Mouse (Mus musculus): ENCODE results near the gene Erbb4. TPM values are rescaled to one million over a fixed set of nuclear protein-coding genes. Genes with fewer than 3 reads are reported as not detected.
"Not testable (repeated sequence)": the region's sequence is repeated elsewhere in the genome, so short reads cannot be mapped to it uniquely, and the experiment has no call there.

Gene Erbb4
- polyA plus RNA-seq, 1 experiment = 0.11 TPM

- no peak for DNase-seq (ENCODE audit: low read depth)
These were observed 247.5 kb downstream of the Erbb4 start for GRCm38 (mm10) chr1:68860341-68860740.

GRCm38 (mm10) chr1:68859480-68859879 lies 248.4 kb downstream of the Erbb4 start:
- no peak for DNase-seq (ENCODE audit: low read depth)

GRCm38 (mm10) chr1:68839352-68839751 lies 268.5 kb downstream of the Erbb4 start:
- DNase-seq (ENCODE audit: low read depth) = no peak

- no peak for DNase-seq (ENCODE audit: low read depth)
These were observed 273.2 kb downstream of the Erbb4 start for GRCm38 (mm10) chr1:68834686-68835085.

GRCm38 (mm10) chr1:68832101-68832500 lies 275.8 kb downstream of the Erbb4 start:
- DNase-seq (ENCODE audit: low read depth) = no peak

- no peak for DNase-seq (ENCODE audit: low read depth)
These were observed 276.3 kb downstream of the Erbb4 start for GRCm38 (mm10) chr1:68831575-68831974.

GRCm38 (mm10) chr1:68830501-68831239 lies 277.2 kb downstream of the Erbb4 start:
- no peak for DNase-seq (ENCODE audit: low read depth)

GRCm38 (mm10) chr1:68823116-68823644 lies 284.7 kb downstream of the Erbb4 start:
- no peak for DNase-seq (ENCODE audit: low read depth)

- no peak for DNase-seq (ENCODE audit: low read depth)
These were observed 301.1 kb downstream of the Erbb4 start for GRCm38 (mm10) chr1:68806711-68807110.

- no peak for DNase-seq (ENCODE audit: low read depth)
These were observed 320.3 kb downstream of the Erbb4 start for GRCm38 (mm10) chr1:68787409-68788015.

GRCm38 (mm10) chr1:68780653-68781052 lies 327.2 kb downstream of the Erbb4 start:
- DNase-seq (ENCODE audit: low read depth) = no peak

GRCm38 (mm10) chr1:68780032-68780431 lies 327.8 kb downstream of the Erbb4 start:
- no peak for DNase-seq (ENCODE audit: low read depth)

GRCm38 (mm10) chr1:68766095-68766494 lies 341.8 kb downstream of the Erbb4 start:
- DNase-seq (ENCODE audit: low read depth) = not testable (repeated sequence)

GRCm38 (mm10) chr1:68762456-68762855 lies 345.4 kb downstream of the Erbb4 start:
- no peak for DNase-seq (ENCODE audit: low read depth)

GRCm38 (mm10) chr1:68748976-68749375 lies 358.9 kb downstream of the Erbb4 start:
- no peak for DNase-seq (ENCODE audit: low read depth)

- DNase-seq (ENCODE audit: low read depth) = no peak
These were observed 426.4 kb downstream of the Erbb4 start for GRCm38 (mm10) chr1:68681478-68681877.

- DNase-seq (ENCODE audit: low read depth) = no peak
These were observed 433.2 kb downstream of the Erbb4 start for GRCm38 (mm10) chr1:68674667-68675066.

- DNase-seq (ENCODE audit: low read depth) = no peak
These were observed 440.8 kb downstream of the Erbb4 start for GRCm38 (mm10) chr1:68666831-68667601.

- no peak for DNase-seq (ENCODE audit: low read depth)
These were observed 517.4 kb downstream of the Erbb4 start for GRCm38 (mm10) chr1:68590475-68590874.

- DNase-seq (ENCODE audit: low read depth) = no peak
These were observed 533.9 kb downstream of the Erbb4 start for GRCm38 (mm10) chr1:68573851-68574540.

- DNase-seq (ENCODE audit: low read depth) = no peak
These were observed 536.9 kb downstream of the Erbb4 start for GRCm38 (mm10) chr1:68570924-68571323.

- no peak for DNase-seq (ENCODE audit: low read depth)
These were observed 564.9 kb downstream of the Erbb4 start for GRCm38 (mm10) chr1:68542942-68543341.

Data from gonadal fat pad, adult 2 months (tissue).